Mouse (Mus musculus): ENCODE data around the gene Plpp1. TPM values are rescaled to one million over a fixed set of nuclear protein-coding genes. Genes with fewer than 3 reads are reported as not detected.

Plpp1 gene
- polyA plus RNA-seq, 1 experiment: 13.5 TPM

DNA sequence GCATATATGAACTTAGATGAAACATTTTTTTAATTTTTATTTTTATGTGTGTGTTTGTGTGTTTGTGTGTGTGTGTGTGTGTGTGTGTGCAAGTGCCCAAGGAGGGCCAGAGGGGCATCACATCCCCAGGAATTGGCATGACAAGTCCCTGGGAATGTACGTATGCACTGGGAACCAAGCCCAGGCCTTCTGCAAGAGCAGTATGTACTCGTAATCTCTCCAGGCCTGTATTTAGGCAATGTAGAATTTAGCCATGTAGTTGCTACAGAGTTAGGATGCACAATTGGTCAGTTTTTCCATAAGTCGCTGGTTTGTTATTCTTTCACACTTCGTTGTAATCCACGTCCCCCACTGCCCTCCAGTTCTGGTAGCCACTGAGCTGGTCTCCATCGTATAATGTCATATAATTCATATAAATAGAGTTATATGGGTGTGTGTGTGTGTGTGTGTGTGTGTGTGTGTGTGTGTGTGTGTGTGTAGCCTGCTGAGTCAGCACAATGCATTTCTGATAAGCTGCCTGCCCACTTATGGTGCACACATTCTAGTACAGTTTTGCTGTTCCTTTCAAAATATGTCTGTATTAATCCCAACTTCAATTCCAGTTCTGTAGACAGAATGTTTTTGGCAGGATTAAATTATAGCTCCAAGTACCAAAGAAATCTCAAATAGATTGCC, 22.8 kb downstream of the Plpp1 start:
- no peaks in the 10 kb centered on the region for H3K27me3 ChIP-seq (ENCODE audit: control insufficient read depth, insufficient read depth, low read length)
- no peak for DNase-seq
- WGBS: 91% methylated on average over 6 of the region's 6 CpGs
- H3K4me1 ChIP-seq (replicated peaks; ENCODE audit: control insufficient read depth, insufficient read depth, low read length): no peaks in the 10 kb centered on the region
- TF ChIP-seq POLR2A (IDR thresholded peaks at IDR 0.05; ENCODE audit: control insufficient read depth, extremely low read depth, insufficient read depth, low read length, poor library complexity) (no peak), CTCF (IDR thresholded peaks at IDR 0.05; ENCODE audit: borderline replicate concordance, control insufficient read depth, extremely low read depth, insufficient read depth, low read length, poor library complexity) (no peak)
- no peaks in the 10 kb centered on the region for H3K36me3 ChIP-seq (ENCODE audit: control insufficient read depth, insufficient read depth, low read length)
- no peak overlapping the region for H3K27ac ChIP-seq (ENCODE audit: control insufficient read depth, insufficient read depth, low read length)
- H3K4me3 ChIP-seq (ENCODE audit: control insufficient read depth, insufficient read depth, low read length): no peak overlapping the region

GRCm38 (mm10) chr13:112823911-112824648, 23.5 kb downstream of the Plpp1 start:
- H3K4me3 ChIP-seq (ENCODE audit: control insufficient read depth, insufficient read depth, low read length): no peak overlapping the region
- H3K27ac ChIP-seq (ENCODE audit: control insufficient read depth, insufficient read depth, low read length): no peak overlapping the region
- H3K4me1 ChIP-seq (replicated peaks; ENCODE audit: control insufficient read depth, insufficient read depth, low read length): no peaks in the 10 kb centered on the region
- WGBS: 76% methylated on average over 7 of the region's 8 CpGs
- no peaks in the 10 kb centered on the region for H3K27me3 ChIP-seq (ENCODE audit: control insufficient read depth, insufficient read depth, low read length)
- TF ChIP-seq POLR2A (IDR thresholded peaks at IDR 0.05; ENCODE audit: control insufficient read depth, extremely low read depth, insufficient read depth, low read length, poor library complexity) (no peak), CTCF (IDR thresholded peaks at IDR 0.05; ENCODE audit: borderline replicate concordance, control insufficient read depth, extremely low read depth, insufficient read depth, low read length, poor library complexity) (no peak)
- DNase-seq: no peak
- no peaks in the 10 kb centered on the region for H3K36me3 ChIP-seq (ENCODE audit: control insufficient read depth, insufficient read depth, low read length)

GRCm38 (mm10) chr13:112825479-112825878, 24.9 kb downstream of the Plpp1 start:
- 89% methylated on average over 6 of the region's 6 CpGs for WGBS
- Histone ChIP-seq H3K4me1 (replicated peaks; ENCODE audit: control insufficient read depth, insufficient read depth, low read length) (no peaks in the 10 kb centered on the region), H3K4me3 (ENCODE audit: control insufficient read depth, insufficient read depth, low read length) (no peak overlapping the region), H3K36me3 (ENCODE audit: control insufficient read depth, insufficient read depth, low read length) (no peaks in the 10 kb centered on the region), H3K27me3 (ENCODE audit: control insufficient read depth, insufficient read depth, low read length) (no peaks in the 10 kb centered on the region), H3K27ac (ENCODE audit: control insufficient read depth, insufficient read depth, low read length) (no peak overlapping the region)
- DNase-seq: no peak
- no peak for TF ChIP-seq POLR2A (IDR thresholded peaks at IDR 0.05; ENCODE audit: control insufficient read depth, extremely low read depth, insufficient read depth, low read length, poor library complexity)
- no peak for TF ChIP-seq CTCF (IDR thresholded peaks at IDR 0.05; ENCODE audit: borderline replicate concordance, control insufficient read depth, extremely low read depth, insufficient read depth, low read length, poor library complexity)

DNA sequence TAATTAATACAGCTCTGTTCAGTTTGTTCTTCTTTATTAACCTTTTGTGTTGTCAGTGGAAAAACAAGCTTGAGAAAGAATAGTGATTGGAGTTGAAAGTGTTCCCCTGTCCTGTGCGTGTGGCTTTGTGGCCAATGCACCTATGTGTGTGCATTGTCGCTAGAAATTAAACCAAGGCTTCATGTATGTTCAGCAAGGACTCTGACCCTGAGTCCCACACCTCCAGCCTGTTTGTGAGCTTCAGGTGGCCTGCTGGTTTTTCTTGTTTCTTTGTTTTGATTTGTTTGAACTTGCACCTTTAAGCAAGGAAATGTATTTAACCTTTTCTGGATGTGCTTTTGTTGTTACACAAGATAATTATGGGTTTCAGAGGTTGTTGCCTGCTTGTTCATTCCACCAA, 29.0 kb downstream of the Plpp1 start:
- Histone ChIP-seq H3K27me3 (ENCODE audit: control insufficient read depth, insufficient read depth, low read length) (no peaks in the 10 kb centered on the region), H3K4me1 (replicated peaks; ENCODE audit: control insufficient read depth, insufficient read depth, low read length) (no peaks in the 10 kb centered on the region), H3K27ac (ENCODE audit: control insufficient read depth, insufficient read depth, low read length) (no peak overlapping the region), H3K4me3 (ENCODE audit: control insufficient read depth, insufficient read depth, low read length) (no peak overlapping the region), H3K36me3 (ENCODE audit: control insufficient read depth, insufficient read depth, low read length) (no peaks in the 10 kb centered on the region)
- 94% methylated on average over 2 of the region's 2 CpGs for WGBS
- DNase-seq: no peak
- TF ChIP-seq POLR2A (IDR thresholded peaks at IDR 0.05; ENCODE audit: control insufficient read depth, extremely low read depth, insufficient read depth, low read length, poor library complexity) (no peak), CTCF (IDR thresholded peaks at IDR 0.05; ENCODE audit: borderline replicate concordance, control insufficient read depth, extremely low read depth, insufficient read depth, low read length, poor library complexity) (no peak)

DNA sequence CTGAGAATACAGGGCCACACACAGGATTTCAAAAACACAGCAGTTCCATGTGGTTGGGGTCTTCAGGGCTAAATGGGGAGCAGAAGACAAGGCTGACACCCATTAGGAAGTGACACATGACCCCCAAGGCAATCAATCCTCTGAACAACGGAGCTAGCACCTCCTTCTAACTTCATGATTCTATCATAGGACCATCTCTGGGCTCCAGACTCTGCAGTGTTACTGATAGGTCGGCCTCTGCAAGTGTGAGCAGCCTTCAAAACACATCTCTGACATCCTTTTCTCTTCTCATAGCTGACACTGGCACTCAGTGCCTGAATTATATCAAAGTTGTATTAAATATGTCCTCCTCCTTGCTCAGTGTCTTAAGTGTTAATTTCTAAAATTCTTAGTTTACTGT, 32.0 kb downstream of the Plpp1 start:
- DNase-seq: no peak
- no peak overlapping the region for H3K27ac ChIP-seq (ENCODE audit: control insufficient read depth, insufficient read depth, low read length)
- H3K4me1 ChIP-seq (replicated peaks; ENCODE audit: control insufficient read depth, insufficient read depth, low read length): no peaks in the 10 kb centered on the region
- no peaks in the 10 kb centered on the region for H3K27me3 ChIP-seq (ENCODE audit: control insufficient read depth, insufficient read depth, low read length)
- WGBS: 89% methylated on average over 2 of the region's 2 CpGs
- no peaks in the 10 kb centered on the region for H3K36me3 ChIP-seq (ENCODE audit: control insufficient read depth, insufficient read depth, low read length)
- no peak overlapping the region for H3K4me3 ChIP-seq (ENCODE audit: control insufficient read depth, insufficient read depth, low read length)
- no peak for TF ChIP-seq POLR2A (IDR thresholded peaks at IDR 0.05; ENCODE audit: control insufficient read depth, extremely low read depth, insufficient read depth, low read length, poor library complexity)
- no peak for TF ChIP-seq CTCF (IDR thresholded peaks at IDR 0.05; ENCODE audit: borderline replicate concordance, control insufficient read depth, extremely low read depth, insufficient read depth, low read length, poor library complexity)

- WGBS: 93% methylated on average over 20 of the region's 20 CpGs
- no peak overlapping the region for H3K4me3 ChIP-seq (ENCODE audit: control insufficient read depth, insufficient read depth, low read length)
These were observed 32.8 kb downstream of the Plpp1 start for GRCm38 (mm10) chr13:112833253-112833894.

More at GRCm38 (mm10) chr13:112833253-112833894, 32.8 kb downstream of the Plpp1 start:
- Histone ChIP-seq H3K36me3 (ENCODE audit: control insufficient read depth, insufficient read depth, low read length) (no peaks in the 10 kb centered on the region), H3K27ac (ENCODE audit: control insufficient read depth, insufficient read depth, low read length) (no peak overlapping the region), H3K4me1 (replicated peaks; ENCODE audit: control insufficient read depth, insufficient read depth, low read length) (no peaks in the 10 kb centered on the region), H3K27me3 (ENCODE audit: control insufficient read depth, insufficient read depth, low read length) (no peaks in the 10 kb centered on the region)
- no peak for DNase-seq
- TF ChIP-seq CTCF (IDR thresholded peaks at IDR 0.05; ENCODE audit: borderline replicate concordance, control insufficient read depth, extremely low read depth, insufficient read depth, low read length, poor library complexity) (no peak), POLR2A (IDR thresholded peaks at IDR 0.05; ENCODE audit: control insufficient read depth, extremely low read depth, insufficient read depth, low read length, poor library complexity) (no peak)
